Mouse (Mus musculus) central nervous system, embryonic 18 days (tissue): Measurements from ENCODE around the gene Adam33. TPM values are rescaled to one million over a fixed set of nuclear protein-coding genes. Genes with fewer than 3 reads are reported as not detected.

Source experiments
- polyA plus RNA-seq: library from polyadenylated mRNA; depleted of rRNA; stranded (reverse); fragments of >200 nt; gene quantifications from 2 replicates; pipeline ENCODE4 v1.2.3, GENCODE M21; 2012; rRNA removed

Gene Adam33
- polyA plus RNA-seq = 2.5 and 3.9 TPM in 2 replicates

GRCm38 (mm10) chr2:131063404-131063864, at the start of gene Adam33:
Gene Adam33 (minus strand): TSS chr2:131063814.

GRCm38 (mm10) chr2:131086667-131087390, 23.2 kb upstream of the Adam33 start, which contains the start of gene Siglec1:
Gene Siglec1 (minus strand): TSS chr2:131086765.

DNA sequence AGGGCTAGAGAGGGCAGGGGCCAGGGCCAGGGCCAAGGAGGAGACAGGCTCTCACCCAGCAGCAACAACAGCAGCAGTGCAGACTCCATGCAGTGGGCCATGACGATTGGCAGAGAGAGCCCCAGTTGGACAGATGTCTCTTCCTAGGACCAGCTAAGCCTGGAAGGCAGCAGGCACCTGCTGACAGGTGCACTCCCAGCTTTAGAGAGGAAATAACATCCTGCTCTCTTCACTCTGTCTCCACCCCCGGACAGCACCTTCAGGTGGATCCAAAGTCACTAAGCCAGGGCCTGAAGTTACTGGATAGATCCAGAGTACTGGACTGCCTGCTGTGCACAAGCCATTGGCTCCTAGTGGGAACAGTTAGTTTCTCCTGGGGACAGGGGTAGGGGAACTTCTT, 20.6 kb downstream of the Adam33 start, which contains the start of gene Gfra4:
Gfra4 (minus strand) TSS at position 101 of the 400 bp plus-strand sequence.

Other genes starting within 250 kb of the Adam33 start
- 75.5 and 79.2 TPM in 2 replicates for gene 4930402H24Rik, start 157.4 kb downstream of the Adam33 start, polyA plus RNA-seq
- 37.4 TPM in 2 replicates for gene Atrn, start 157.3 kb downstream of the Adam33 start, polyA plus RNA-seq
- gene Gfra4, start 20.7 kb downstream of the Adam33 start, polyA plus RNA-seq = 74.6 and 77.7 TPM in 2 replicates
- gene Siglec1, start 23.0 kb upstream of the Adam33 start, polyA plus RNA-seq = 0.35 and 0.44 TPM in 2 replicates
- gene Hspa12b, start 63.5 kb upstream of the Adam33 start, polyA plus RNA-seq = 8.7 and 10.0 TPM in 2 replicates
- not detected in 2 replicates for gene Gm11037, start 69.7 kb upstream of the Adam33 start, polyA plus RNA-seq
- 94.7 and 106 TPM in 2 replicates for gene 1700037H04Rik, start 96.3 kb upstream of the Adam33 start, polyA plus RNA-seq
- gene Cenpb, start 116.3 kb upstream of the Adam33 start, polyA plus RNA-seq = 61.7 and 62.7 TPM in 2 replicates
- gene Cdc25b, start 123.1 kb upstream of the Adam33 start, polyA plus RNA-seq = 25.5 and 27.5 TPM in 2 replicates
- gene Spef1, start 123.5 kb upstream of the Adam33 start, polyA plus RNA-seq = 31.0 and 33.7 TPM in 2 replicates
- 32.5 and 33.6 TPM in 2 replicates for gene Ap5s1, start 143.3 kb upstream of the Adam33 start, polyA plus RNA-seq
- gene Mavs, start 170.2 kb upstream of the Adam33 start, polyA plus RNA-seq = 6.5 and 7.1 TPM in 2 replicates
- gene Pank2, start 198.7 kb upstream of the Adam33 start, polyA plus RNA-seq = 29.0 and 29.8 TPM in 2 replicates